Mouse (Mus musculus) left cerebral cortex, adult 11 months (tissue): Measurements from ENCODE around the gene Rcn1.

Experiments
- DNase-seq: peaks from one replicate; pipeline ENCODE4 v3.0.0; 2022; ENCODE audit warnings: low spot score

The Rcn1 gene

DNA sequence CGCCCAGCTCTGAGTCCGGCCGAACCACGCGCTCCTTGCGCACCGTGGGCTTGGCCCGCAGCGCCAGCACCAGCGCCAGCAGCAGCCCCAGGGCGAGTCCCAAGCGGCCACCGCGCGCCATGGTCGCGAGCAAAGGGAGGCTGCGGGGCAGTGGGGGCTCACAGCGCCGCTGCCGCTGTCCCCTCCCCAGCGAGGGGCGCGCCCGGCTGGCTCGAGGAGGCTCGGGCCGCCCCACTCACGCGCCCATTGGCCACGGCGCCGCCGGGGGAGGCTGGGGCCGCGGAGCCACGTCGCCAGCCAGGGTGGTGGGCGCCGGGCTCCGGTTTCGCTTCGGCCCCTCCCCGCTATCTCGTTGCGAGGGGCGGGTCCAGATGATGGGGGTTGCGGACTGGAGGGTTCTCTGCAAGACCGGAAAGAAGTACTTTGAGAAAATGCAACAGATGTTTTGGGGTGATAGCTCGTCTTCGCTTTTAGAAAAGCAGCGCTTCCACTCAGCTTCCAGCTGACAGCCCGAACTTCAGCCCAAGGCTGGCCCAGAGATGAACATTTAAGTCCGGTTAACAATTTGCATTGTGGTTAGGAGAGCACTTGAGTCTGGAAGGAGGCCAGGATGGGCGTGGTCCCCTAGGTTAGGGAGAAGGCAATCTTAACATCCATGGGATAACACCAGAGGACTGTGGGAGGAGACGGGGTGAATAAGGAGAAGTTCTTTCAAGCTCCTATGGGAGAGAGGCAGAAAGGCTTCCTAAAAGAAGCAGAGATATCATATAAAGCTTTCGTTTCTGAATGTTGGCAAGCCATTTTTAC is at the start of gene Rcn1:
TSS of gene Rcn1 (minus strand) at position 235 of the 807 bp plus-strand sequence.
- no peak for DNase-seq

DNA sequence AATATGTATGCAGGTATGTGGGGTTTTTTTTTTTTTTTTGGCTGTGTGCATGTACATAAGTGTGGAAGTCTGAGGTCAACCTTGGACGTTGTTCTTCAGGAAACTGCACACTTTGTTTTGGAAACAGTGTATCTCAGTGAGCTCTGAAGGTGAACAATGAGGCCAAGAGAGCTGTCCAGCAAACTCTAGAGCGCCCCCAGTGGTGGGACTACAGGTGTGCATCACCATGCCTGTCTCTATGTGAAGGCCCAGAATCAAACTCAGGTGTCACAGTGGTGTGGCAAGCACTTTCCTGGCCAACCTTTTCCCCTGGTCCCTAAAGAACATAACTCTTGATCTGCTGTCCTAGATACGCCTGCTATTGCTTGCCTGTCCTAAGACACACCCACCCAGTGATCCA is 45.0 kb upstream of the Rcn1 start:
- no peak for DNase-seq

DNA sequence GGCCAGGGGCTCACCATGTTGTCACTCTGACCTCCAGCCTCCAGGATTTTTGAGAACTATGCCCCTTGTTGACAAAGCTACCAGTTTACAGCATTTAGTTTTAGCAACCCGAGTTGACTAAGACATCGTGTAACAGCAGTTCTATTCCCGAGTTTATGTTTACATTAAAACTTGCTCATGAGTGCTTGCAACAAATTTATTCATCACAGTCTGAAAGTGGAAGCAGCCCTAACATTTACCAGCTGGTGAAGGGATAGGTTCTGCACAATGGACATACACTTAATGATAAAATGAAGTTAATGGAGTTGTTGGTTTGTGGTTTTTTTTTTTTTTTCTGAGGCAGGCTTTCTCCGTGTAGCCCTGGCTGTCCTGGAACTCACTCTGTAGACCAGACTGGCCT is 39.9 kb upstream of the Rcn1 start:
- DNase-seq, result no peak

GRCm38 (mm10) chr2:105438525-105438924 is 39.4 kb upstream of the Rcn1 start:
- DNase-seq, result no peak

GRCm38 (mm10) chr2:105432927-105433326 is 33.8 kb upstream of the Rcn1 start:
- no peak for DNase-seq

- no peak for DNase-seq
Measured at GRCm38 (mm10) chr2:105430373-105430772, 31.3 kb upstream of the Rcn1 start.

GRCm38 (mm10) chr2:105429899-105430298 is 30.8 kb upstream of the Rcn1 start:
- DNase-seq, result no peak

GRCm38 (mm10) chr2:105428467-105428866 is 29.3 kb upstream of the Rcn1 start:
- DNase-seq, result no peak

DNA sequence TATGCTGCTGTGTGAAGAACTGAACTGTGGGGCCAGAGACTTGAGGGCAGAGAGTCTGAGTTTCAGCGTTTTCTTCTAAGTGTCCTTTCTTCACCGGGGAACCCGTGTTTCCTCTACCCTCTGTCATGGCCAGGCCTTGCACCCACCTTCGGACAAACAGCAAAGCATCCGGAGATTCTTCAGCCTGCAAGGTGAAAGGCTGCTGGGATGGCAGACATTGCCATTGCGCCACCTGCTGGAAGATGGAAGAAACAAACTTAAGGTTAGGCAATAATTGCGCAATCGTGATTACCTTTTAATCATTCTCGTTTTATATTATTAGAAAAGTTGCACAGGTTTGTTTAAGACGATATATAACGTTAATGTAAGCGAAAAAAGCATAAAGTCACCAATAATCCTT is 28.9 kb upstream of the Rcn1 start:
- peak; percentile 19 for DNase-seq

DNA sequence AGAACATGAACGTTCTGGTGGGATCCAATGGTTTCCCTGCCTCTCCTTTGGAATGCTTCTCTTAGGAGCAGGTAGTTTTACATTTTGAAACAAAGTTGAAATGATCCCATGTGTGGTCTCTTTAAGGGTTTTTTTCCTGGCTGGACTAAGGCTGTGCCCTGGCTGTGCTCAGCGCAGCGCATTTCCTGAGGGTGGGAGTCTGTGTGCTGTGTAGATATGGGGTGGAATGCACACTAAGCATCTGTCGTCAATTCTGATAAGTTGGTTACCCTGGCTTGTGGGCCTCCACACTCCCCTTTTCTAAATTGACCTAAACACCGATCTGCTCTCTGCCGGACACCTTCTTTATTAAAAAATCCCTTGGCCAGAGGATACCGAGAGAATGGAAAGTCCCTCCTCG is 28.3 kb upstream of the Rcn1 start:
- no peak for DNase-seq

GRCm38 (mm10) chr2:105418629-105419227 is 19.6 kb upstream of the Rcn1 start:
- DNase-seq, result no peak

DNA sequence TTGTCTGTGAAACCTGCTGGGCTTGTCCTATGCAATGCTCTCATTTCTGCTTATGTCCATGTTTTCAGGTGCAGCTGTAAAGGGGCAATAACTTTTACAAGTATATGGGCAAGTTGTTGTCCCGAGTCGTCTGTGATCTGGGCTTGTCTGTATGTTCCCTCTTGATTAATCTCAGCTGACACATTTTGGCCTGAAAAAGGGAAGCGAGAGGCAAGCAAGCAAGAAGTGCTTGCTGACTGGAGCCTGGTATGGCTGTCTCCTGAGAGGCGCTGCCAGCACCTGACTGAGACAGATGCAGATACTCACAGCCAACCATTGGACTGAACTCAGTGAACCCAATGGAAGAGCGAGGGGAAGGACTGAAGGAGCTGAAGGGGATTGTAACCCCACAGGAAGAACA is 18.5 kb upstream of the Rcn1 start:
- no peak for DNase-seq

GRCm38 (mm10) chr2:105416660-105417348 is 17.7 kb upstream of the Rcn1 start:
- DNase-seq, result no peak

DNA sequence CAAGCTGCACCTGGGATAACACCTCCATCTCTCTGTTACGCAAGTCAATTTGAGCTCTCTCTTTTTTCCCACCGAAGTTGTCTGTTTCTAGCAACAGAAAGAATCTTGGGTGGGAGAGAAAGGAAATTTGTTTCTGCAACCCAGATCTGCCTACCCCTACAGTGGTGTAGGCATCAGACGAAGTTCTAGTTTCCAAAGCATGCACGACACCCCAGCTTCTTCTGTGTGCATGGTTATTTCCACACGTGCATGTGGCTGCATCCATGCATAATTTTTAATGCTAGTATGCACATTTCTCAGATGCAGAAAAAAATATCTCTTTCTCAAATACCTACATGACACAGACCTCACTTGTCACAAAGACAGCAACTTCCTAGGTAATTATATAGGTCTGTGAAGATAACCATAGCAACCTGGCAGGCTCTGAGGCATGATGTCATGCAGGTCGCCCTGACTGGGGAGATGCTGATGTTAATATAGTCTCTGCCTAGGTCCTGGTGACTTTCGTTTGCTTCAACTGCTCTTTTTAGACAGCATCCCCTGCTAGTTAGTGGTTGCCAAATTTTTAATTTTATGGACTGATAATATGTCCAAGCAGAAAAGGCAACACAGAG is 17.0 kb upstream of the Rcn1 start:
- peak; percentile 21 for DNase-seq

DNA sequence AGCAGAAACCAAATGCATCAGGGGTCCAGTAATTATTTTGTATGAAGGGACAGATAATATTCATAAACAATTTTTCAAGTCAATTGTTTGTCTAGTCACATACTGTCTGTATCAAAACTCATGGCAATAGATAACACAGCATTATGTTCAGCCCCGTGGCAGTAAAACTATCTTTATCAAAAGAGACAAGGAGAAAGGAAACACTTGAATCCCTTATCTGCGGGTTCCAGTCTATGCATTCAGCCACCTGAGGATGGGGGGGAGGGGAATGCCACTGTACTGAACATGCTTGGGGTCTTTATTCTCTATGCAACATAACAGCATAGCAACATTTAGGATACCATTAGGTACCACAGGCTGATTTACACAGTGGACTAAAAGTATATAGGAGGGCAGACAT is 15.2 kb upstream of the Rcn1 start:
- DNase-seq, result no peak

GRCm38 (mm10) chr2:105409253-105409652 is 10.1 kb upstream of the Rcn1 start:
- no peak for DNase-seq

GRCm38 (mm10) chr2:105408511-105408910 is 9.4 kb upstream of the Rcn1 start:
- DNase-seq, result no peak

GRCm38 (mm10) chr2:105402180-105402579 is 3.1 kb upstream of the Rcn1 start:
- DNase-seq, result no peak

GRCm38 (mm10) chr2:105400558-105400957 is 1.4 kb upstream of the Rcn1 start:
- DNase-seq, result no peak

DNA sequence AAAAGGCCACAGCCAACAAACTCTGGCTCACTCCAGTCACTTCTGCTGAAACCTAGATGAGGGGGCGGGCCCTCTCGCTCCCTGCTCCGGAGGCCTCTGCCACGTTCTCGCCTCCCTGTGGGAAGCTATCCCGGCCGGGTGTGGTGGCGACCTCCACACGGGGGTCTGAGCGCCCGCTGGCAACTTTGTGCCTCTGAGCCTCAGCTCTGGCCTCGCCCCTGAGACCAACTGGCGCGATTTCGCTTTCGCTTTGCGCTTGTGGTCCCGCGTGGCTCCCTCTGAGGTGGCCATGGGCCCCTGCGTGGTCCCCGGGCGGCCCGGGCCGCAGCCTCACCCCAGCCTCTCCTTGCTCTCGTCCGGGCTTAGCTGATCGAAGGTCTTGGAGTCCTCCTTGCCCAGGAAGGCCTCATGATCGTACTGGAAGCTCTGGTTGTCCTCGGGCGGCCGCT is 459 bp downstream of the Rcn1 start:
- DNase-seq, result no peak

DNA sequence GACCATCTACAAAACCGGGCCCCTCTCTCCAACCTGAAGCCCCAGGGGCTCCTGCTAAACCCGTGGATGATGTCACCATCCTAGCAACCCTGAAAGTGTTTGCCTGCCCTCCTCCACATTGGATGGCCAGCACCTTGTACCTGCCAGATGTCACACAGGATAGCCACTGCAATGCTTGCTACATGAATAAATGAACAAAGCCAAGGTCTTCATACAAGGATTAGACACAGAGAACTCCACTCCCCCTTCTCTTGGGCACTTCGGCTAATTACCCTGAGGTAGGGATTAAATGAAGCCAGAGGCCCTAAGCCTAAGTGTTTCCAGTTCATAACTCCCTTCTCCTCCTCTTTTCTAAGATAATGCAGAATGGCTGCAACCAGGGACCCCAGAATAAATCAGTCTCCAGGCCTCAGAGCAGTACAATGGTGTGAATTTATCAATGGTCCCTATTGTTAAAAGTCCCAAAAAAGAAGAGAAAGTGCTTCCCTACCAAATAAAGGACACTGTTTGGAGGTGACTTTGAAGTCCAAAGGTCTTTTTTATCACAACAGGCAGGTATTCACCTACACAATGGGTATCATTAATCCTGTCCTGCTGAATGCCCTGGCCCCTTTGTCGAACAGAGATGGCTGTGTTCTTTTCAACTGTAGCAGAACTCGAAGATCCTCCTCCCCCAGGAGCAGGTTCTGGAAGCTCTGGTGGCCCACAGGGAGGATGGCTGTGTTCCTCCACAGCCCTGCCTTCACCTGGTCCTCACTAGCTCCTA is 1.5 kb downstream of the Rcn1 start:
- no peak for DNase-seq

- no peak for DNase-seq
Measured at GRCm38 (mm10) chr2:105396066-105396465, 3.1 kb downstream of the Rcn1 start.
